Mouse (Mus musculus) lung, adult 2 months (tissue): Measurements from ENCODE around the gene Armh3.

Experiments used
- CTCF ChIP-seq: fragments of 200-500 bp; IDR thresholded peaks from 2 replicates; pipeline ENCODE4 v1.5.1; 2011; ENCODE audit warnings: mild to moderate bottlenecking, low read length, control low read depth; ENCODE audit not compliant: insufficient read depth
- POLR2A ChIP-seq: fragments of 200-500 bp; IDR thresholded peaks from 2 replicates; pipeline ENCODE4 v1.6.1; 2011; ENCODE audit warnings: low read depth, mild to moderate bottlenecking, control low read depth, low read length, borderline replicate concordance; ENCODE audit errors: extremely low read depth

GRCm38 (mm10) chr19:46043380-46043779 lies 45.1 kb upstream of the Armh3 start:
- TF ChIP-seq POLR2A, result no peak
- TF ChIP-seq CTCF, result no peak
